Mouse (Mus musculus) right cerebral cortex, adult 18-20 months (tissue): ENCODE measurements at regions not wholly inside any gene's neighbourhood (a gene's known extent, or its start where the extent isn't known, plus 50 kb on each side); places are given as distances from the start of the nearest gene placed in this dataset.

Experiments
- DNase-seq: peaks from one replicate; pipeline ENCODE4 v3.0.0; 2022; ENCODE audit warnings: mixed read lengths

DNA sequence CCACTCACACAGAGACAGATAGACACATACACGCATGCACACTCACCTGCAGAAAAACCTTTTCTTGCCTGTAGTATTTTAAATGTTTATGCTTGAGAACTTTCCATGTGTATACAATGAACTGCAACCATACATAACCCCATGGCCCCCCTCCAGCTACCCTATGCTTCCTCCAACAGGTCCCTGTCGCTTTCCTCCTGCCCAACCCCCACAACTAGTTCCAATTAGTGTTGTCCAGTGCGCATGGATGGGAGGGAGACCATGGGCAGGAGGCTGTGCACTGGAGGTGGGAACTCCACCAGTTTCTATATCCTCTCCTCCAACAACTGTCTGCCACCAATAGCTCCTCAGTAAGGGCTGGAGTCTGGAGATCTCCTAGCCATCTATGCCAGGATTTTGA is 82.9 kb upstream of the Jade1 start:
- no peak for DNase-seq

DNA sequence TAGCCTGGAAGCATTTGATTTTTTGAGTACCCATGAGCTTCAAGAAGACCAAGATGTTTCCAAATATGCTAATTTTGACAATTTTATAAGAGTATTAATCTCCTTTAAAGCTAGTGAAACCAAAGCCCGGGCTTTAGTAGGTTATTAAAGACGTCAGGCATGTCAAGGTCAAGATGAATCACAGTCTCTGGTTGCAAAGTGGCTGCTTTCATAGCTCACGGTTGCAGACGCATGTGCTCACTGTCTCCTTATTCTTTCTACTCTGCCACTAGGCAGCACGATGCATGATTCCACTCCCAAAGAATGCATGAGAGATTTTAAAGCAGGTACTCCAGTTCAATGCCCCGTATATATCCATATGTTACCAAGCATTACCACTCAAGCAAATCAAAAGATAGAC is 86.4 kb upstream of the Jade1 start:
- DNase-seq = no peak

DNA sequence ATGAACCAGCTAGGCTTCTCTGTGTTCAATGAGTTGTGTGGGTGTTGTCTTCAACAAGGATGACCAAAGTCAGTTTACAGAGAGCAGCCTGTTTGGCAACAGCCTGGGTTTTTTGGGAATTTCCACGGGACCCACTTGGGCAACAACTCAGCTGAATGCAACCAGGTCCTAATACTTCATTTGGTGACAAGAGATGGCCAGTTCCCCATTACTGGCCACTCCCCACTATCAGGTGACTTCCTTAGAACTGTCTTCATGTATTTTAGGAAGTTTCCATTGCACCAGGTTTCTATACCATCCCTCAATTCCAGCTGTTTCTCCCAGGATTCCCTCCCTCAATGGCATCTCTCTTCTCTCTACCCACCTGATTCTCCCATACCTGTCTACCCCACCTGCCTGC is 87.7 kb upstream of the Jade1 start:
- no peak for DNase-seq

DNA sequence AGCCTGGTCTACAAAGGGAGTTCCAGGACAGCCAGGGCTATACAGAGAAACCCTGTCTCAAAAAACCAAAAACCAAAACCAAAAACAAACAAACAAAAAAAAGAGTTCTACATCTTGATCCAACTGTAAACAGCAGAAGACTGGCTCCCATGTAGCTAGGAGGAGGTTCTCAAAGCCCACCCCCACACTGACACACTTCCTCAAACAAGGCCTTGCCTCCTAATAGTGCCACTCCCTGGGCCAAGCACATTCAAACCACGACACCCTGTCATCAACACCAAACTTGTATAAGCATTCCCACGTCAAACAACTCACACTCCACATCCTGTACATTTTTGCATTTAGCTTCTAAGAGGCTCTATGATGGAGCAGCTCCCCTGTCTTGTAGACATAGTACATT is 89.6 kb upstream of the Jade1 start:
- DNase-seq = no peak

DNA sequence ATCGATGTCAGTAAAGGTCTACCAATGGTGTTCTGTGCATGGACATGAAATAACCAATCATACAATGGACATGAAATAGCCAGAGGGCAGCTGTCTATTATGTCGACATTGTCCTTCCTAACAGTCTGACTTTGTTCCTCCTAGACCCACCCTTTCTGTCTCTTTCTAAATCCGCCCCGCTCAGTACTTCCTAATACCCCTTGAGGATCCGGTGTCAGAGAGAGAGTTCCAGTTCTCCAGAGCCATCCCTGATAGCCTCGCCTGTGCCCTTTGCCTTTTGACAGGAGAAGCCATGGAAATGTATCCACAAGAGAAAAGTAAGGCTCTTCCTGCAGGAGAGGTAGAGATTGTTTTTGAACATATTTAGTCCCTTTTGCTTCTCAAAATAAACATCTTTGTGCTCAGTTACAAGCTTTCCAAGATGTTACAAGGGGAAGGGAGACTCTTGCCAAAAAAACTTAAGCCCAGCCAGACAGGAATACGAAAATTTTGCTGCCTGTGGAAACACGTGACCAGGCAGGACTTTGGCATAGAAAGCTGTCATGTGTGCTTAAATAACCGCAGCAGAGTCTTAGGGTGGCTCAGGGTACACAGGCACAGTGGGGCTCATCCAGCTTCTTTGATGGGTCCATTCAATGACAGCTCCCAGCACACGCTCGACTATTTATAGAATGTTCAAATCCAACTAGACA is 92.4 kb upstream of the Jade1 start:
- DNase-seq = no peak

DNA sequence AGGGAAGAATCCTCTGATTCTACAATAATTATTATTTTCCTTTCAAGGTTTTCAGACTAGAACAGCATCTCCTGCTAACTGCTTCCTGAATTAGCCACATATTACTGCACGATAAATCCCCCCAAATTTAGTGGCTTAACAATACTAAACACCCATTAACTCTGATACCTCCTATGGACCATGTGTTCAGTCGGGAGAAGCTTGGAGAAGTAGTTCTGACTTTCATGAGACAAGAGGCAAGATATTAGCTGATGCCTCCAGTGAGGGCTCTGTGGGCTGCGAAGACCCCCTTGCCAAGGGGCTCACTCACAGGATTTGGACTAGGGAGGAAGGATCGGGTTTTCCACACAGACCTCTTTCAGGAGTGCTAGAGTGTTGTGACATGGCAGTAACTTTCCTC is 95.4 kb upstream of the Jade1 start:
- no peak for DNase-seq

DNA sequence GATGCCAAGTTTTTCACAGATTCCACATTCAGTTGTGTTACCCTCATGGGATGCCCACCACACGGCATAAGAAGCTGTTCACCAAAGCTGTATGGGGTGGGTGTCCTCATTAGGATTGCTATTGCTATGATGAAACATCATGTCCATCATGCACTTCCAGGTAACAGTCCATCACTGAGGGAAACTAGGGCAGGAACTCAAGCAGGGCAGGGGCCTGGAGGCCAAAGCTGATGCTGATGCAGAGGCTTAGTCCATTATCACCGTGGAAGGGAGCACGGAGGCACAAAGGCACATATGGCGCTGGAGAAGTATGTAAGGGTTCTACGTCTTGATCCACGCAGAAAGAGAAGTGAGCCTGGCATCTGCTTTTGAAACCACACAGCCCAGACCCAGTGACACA is 97.4 kb upstream of the Jade1 start:
- DNase-seq = no peak

DNA sequence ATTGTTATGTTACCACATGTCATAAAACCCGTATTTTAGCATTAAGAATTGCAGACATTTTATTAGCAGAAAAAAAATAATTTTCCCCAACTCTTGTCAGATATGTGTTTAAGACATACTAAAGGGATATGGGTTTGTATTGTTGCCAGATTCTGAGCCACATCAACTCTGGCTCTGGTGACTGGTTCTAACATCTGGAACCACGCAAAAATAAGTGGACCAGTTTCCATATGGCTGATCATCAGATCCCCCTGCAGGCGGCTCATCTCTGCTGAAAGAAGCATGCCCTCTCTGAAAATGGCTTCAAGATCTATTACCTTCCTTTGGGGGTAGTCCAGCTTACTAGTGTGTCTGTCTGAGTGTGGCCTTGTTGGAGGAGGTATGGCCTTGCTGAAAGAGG is 102.0 kb upstream of the Jade1 start:
- DNase-seq = no peak

DNA sequence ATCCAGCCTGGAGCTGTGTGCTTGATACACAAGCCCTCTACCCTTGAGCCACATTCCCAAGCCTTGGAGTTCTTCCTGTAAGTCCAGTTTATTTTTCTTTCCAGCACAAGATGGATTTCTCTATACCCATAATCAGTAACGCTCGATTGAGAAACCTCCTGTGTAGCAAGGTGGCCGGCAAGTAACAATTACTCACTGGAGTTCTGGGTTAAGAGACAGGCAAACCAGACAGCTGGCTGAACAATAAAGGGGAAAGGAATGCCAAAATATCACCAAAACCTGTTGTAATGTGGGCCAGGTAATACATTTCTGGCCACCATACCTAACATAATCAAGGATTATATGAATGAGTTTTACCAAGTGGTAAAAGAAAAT is 102.8 kb upstream of the Jade1 start:
- DNase-seq = no peak

DNA sequence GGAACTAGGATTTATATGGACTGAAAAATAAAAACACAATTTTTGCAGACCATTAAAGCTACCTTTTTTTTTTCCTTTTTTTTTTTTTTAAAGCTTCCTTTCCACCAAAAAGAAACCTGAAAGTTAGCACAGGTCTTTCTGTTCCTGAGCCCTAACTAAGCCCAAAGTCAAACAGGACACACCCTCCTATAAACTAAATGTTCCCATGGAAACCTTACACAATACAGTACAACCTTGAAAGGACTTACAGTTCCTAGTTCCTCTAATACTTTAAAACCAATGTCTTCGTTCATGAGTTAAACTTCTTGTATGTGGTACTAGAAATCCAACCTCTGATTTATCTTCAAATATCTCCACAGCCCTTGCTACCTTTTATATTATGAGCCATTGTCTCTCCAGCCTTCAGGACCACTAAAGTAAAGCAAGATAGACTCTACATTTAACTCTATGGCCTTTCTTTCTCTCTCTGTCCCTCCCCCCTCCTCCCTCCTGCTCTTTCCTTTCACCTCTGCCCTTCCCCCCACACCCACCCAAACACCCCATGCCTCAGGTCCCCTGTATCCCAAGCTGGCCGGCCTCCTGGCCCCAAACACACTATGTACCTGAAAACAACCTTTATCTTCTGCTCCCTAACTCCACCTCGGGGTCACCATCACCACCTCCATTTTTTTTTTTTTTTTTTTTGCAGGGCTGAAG is 103.4 kb upstream of the Jade1 start:
- no peak for DNase-seq

DNA sequence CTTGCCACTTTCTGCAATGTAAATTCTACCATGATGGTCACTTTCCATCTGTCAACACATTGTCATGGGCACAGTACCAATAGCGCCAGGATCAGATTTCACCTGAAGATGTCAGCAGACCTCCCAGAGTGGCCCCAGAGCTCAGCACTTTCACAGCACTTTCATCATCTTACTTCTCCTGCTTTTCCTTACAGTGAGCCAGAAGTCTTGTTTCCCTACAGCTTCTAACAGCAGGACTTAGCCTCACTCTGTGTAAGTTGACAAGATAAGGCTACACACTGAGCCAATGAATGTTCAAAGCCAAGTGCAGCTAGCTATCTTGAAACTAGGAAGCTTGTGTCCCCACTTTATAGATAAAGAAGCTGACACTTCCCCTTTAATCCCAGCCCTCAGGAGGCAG is 104.8 kb upstream of the Jade1 start:
- DNase-seq = no peak

DNA sequence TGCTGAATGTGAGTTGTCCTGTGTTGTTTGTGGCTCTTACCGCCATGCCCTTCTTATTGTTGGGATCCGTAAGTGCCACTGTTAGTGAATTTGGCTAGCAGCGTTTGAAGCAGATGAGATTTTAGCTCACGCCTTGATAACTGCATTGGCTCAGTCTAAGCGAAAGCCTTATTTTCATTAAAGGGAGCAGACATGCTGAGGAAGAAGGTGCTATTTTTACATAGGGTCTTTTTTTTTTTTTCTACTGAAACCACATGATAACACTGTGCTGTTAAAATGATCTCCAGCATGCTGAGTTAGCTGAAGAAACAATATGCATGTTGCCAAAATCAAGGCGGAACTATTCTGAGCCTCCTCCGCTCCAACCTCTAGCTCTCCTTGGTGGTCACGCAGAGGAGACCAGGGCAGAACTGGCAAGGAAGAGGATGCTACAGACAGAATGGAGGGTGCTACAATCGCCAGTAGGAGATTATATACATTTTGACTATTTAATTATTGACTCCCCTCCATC is 111.2 kb upstream of the Jade1 start:
- DNase-seq = peak; percentile 12

DNA sequence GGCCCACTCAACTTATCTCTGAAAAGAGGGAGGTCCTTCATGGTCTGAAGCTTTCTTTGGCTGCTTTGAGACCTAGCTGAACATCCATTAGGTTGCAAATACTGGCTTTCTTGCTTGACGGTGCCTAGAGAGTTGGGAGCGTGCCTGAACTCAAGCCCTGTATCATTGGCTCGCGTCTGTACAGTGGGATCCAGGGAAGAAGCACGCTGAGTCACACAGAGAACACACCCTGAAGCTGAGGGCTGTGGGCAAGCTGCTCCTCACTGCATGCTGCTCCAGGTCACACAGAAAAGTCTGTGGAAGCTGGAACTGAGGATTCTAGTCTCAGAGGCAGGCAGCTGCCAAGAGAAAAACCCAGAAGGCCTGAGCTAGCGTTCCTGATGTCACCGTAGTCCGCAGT is 119.3 kb upstream of the Jade1 start:
- peak; percentile 2 for DNase-seq

DNA sequence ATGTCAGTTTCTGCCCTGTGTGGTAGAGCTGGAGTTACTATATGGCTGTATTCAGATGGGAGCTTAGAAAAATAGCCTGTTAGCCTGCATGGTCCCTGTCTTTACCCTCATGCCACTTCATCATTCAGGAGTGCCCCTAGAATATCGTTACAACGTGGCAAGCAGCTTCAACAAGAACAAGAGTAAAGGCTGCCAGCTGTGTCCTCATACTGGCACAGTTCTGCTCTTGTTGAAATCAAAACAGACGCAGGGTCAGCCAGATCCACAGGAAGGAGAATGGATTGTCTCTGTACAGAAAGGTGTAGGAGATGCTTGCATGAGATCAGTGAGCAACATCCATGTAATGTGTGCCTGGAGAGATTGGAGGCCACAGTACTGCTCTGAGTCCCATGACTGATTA is 122.4 kb upstream of the Jade1 start:
- no peak for DNase-seq

DNA sequence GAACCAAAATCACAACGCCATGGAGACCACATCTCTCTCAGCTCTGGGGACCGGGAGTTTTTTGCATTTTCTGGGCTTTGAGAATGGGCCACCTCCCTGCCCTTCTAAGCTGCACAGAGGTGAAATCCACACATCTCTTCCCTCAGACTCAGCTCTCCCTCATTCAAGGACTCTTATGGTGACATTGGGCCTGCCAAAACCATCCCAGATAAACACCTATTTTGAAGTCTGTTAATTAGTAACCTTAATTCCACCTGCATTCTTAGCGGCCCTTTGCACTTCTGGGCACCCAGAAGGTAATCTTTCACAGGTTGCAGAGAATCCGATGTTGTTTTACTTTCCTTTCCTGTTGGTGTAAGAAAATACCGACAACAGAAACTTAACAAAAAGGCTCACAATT is 123.2 kb upstream of the Jade1 start:
- DNase-seq = no peak

DNA sequence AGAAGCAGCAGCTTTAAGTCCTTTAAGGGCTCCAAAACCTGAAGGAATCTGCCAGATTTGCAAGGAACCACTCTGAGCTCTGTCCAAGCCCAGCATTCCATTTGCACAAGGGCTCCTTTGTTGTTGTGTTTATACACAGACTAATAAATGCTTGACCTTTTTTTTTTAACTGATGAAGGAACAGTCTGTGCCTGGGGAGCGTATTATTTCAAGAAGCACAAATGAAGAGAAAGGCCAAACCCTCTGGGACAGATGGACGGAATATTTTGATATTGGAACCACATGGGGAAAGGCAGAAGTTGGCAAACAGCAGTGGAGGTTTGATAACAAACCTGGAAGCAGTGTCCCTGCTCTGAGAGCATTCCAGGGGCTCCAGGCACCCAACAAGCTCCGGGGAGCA is 125.3 kb upstream of the Jade1 start:
- DNase-seq = peak; percentile 4

DNA sequence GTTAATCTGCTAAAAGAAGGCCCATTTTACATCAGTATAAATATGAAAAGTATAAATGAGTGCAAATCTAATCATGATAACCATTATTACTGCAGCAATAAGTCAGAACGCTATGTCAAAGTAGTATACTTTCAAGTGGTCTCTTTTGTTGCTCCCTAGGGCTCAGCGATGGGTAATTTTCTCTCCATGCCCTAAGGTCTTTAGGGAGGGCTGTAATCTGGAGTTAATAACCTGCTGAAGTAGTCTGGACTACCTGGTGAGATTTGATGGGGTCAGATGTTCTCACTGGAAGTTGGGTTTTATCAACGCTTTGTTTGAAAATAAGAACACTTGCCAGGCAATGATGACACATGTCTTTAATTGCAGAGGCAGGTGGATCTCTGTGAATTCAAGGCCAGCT is 128.6 kb upstream of the Jade1 start:
- DNase-seq = no peak

DNA sequence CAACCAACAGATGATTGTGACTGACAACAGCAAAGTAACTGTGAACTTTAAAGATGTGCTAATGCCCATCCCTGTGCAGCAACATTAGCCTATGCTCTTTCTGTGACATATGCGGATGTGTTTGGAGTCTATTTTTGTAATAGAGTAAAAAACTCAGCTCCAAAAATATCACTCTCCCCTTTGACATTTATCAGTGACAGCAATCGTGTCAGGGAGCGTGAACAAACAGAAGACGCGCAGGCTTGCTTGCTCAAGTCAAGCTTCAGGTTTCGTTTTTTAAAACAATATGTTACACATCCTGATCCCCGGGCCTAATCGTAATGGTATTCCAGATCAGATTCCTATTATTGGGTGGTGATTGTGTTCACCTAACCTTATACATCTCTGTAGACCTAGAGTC is 129.7 kb upstream of the Jade1 start:
- no peak for DNase-seq

DNA sequence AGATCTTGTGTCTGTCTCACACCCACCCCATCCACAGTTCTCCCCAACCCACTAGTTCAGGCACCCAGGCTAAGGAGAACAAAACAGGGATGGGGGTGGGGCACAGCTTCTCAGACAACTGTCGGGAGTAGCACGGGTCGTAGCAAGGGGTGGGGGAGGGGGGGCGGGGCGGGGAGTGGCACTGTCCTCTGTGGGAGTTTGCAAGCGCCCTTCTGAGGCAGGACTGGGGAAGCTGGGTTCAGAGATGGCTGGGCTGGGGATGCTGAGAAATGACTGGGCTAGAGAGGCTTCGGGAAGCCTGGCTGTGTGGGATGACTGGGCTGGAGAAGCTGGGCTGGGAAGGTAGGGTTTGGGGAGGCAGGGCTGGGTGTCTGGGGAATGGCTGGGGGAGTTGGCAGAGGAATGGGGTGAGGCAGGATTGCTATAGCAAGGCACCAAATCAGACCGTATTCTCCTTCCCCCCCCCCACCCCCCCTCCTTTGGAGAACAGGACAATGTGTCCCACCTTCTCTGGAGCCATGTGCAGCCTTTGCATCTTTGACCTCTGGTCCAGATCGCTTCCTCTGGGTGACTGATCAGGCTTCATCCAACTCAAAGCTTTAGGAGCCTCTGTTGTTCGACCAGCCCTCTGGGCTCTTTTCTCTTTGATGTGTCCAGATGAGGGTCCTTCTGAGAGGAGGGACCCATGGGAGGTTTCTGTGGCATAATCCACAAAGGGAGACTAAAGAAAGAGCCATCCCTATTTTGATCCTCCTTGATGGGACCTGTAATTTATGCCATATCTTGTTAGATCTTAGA is 131.2 kb upstream of the Jade1 start:
- no peak for DNase-seq

DNA sequence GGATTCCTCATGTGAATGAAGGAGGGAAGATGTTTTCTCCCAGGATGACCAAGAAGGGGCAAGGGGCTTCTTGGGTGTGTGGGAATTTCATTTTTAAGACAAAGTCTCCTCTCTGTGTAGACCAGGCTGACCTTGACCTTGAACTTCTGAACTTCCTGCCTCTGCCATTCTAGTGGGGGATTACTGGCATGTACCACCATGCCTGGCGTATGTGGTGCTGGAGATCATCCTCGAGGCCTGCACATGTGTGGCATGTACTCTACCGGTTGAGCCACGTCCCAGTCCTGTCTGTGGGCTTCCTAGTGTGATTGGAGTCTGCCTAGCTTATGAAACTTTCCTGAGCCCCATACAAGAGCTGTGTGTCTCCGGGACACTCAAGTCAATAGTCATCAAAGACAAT is 131.9 kb upstream of the Jade1 start:
- no peak for DNase-seq

DNA sequence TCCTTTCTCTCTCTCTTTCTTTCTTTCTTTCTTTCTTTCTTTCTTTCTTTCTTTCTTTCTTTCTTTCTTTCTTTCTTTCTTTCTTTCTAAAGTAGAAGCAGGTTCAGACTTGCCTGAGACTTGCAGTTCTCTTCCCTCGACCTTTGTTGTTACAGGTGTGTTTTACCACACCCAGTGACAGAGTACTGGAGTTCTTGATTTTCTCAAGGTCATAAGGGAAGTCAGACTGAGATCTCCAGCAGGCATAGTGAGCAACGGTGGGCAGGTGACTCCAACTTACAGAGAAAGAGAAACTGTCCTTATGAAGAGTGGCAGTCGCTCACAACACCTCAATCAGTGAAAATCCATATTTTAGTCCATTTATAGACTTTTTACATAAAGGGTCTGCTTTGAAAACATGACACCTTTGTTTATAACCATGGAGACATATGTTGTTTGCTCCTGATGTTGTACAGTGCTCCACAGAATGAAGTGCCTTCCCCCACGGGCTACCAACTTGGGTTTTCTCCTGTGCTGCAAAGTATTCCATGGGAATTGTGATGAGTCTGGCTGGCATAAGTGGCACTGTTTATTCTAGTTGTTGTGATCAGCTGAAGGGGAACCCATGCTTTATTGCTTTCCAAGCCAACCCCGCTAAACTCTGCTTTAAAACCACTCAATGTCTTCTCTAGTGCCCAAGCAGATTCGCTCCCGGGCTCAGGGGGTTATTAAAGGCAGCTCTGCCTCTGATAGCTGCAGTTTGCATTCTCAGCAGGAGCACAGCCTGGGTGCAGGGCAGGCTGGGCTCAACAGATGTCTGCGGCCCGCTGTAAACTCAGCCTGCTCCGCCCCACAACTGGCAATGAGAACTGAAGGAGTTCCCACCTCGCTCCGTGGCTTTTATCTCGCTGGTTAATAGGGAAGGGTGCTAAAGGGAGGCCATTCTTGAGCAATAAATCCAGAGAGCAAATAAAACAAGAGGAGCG is 132.6 kb upstream of the Jade1 start:
- DNase-seq = no peak

DNA sequence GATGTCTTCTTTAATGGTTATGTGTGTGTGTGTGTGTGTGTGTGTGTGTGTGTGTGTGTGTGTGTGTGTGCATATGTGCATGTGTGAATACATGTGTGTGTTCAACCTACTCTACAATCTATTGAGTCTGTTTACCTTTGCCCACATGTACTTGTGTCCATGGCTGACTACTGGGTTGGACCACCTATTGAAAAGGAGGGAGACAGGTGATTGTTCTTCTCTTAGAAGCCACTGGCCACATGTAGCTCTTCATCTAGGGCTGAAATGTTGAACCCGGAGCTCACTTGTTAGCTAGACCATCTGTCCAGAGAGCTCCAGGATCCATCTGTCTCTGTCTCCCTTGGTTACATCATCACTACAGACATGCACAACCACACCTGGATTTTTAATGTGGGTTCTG is 141.8 kb upstream of the Jade1 start:
- no peak for DNase-seq

DNA sequence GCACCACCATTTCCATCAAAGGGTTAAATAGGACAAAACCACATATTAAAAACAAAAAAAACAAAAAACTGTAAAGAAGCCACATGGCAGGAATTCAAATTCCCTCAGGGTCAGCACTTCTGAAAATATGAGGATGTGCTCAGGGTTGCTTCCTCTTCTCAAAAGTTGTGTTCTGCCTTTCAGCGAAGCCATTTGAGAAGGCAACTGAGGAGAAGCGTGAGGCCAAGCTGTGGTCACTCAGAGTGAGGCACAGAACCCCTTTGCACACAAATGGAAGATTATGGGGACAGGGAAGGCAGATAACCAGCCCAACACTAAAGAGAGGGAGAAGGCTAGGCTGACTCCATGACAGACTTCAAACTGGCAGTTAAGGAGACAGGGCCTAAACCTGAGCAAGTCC is 142.8 kb upstream of the Jade1 start:
- DNase-seq = no peak
